Comparison of ENCODE assay signal across 26 mouse cellular contexts in genomic region chr3:45198994-45199589, GRCm38 (mm10).
"Had no signal": no experiment of that assay in that cellular context is flagged by ENCODE, and none has a peak within 500 bp of the region (broad histone marks: within the 10 kb centered on the region; RNA-seq: fewer than 3 reads in every experiment).

No protein-coding gene starts in this region.

- H3K4me1 ChIP-seq: heart, embryonic 10.5 days; heart, embryonic 12.5 days; hindbrain, embryonic 10.5 days; hindbrain, embryonic 12.5 days; intestine, embryonic 15.5 days; kidney, embryonic 15.5 days; limb, embryonic 10.5 days; limb, embryonic 12.5 days had no signal

- H3K9me3 ChIP-seq: heart, embryonic 10.5 days; heart, embryonic 12.5 days; hindbrain, embryonic 10.5 days; hindbrain, embryonic 12.5 days; intestine, embryonic 15.5 days; kidney, embryonic 15.5 days; limb, embryonic 10.5 days; limb, embryonic 12.5 days had no signal

- H3K27ac ChIP-seq: heart, embryonic 10.5 days; hindbrain, embryonic 10.5 days; hindbrain, embryonic 12.5 days; hindbrain, embryonic 14.5 days; intestine, embryonic 15.5 days; kidney, embryonic 15.5 days; layer of hippocampus, adult 2 months; left cerebral cortex, adult 2 months; limb, embryonic 10.5 days; limb, embryonic 12.5 days had no signal

- H3K9ac ChIP-seq: forebrain, postnatal 0 days; heart, embryonic 12.5 days; hindbrain, embryonic 12.5 days; hindbrain, embryonic 14.5 days; intestine, embryonic 15.5 days; kidney, embryonic 15.5 days; limb, embryonic 12.5 days had no signal

- H3K27me3 ChIP-seq: heart, embryonic 12.5 days; hindbrain, embryonic 12.5 days; intestine, embryonic 15.5 days; kidney, embryonic 15.5 days; limb, embryonic 12.5 days had no signal

- ATAC-seq: forebrain, postnatal 0 days; hindbrain, embryonic 16.5 days; inflammation-experienced regulatory T-cells, adult 6 months; intestine, embryonic 15.5 days; intestine, postnatal 0 days had no signal

- DNase-seq: forebrain, postnatal 0 days; gastrocnemius, postnatal 10 days; gastrocnemius, postnatal 25 days; heart, adult 18-20 months; heart, postnatal 10 days; heart, postnatal 4 days; kidney, adult 18-20 months; kidney, adult 8-10 months; kidney, postnatal 10 days; kidney, postnatal 25 days; kidney, postnatal 4 days; liver had no signal

- H3K4me2 ChIP-seq: heart, embryonic 12.5 days; hindbrain, embryonic 12.5 days; hindbrain, embryonic 14.5 days; intestine, embryonic 15.5 days; kidney, embryonic 15.5 days; limb, embryonic 12.5 days had no signal

- H3K36me3 ChIP-seq: heart, embryonic 10.5 days; heart, embryonic 12.5 days; hindbrain, embryonic 10.5 days; hindbrain, embryonic 12.5 days; intestine, embryonic 15.5 days; kidney, embryonic 15.5 days; limb, embryonic 10.5 days; limb, embryonic 12.5 days had no signal

- H3K4me3 ChIP-seq: heart, embryonic 10.5 days; heart, embryonic 12.5 days; hindbrain, embryonic 10.5 days; hindbrain, embryonic 12.5 days; intestine, embryonic 15.5 days; kidney, embryonic 15.5 days; layer of hippocampus, adult 2 months; left cerebral cortex, adult 2 months; limb, embryonic 10.5 days; limb, embryonic 12.5 days had no signal
